Mouse (Mus musculus) heart, postnatal 0 days (tissue): ENCODE measurements around the gene Atp2b4. TPM values are rescaled to one million over a fixed set of nuclear protein-coding genes. Genes with fewer than 3 reads are reported as not detected.
A peak's percentile ranks its signal among the peaks of the same experiment; 100 is the strongest.

Experiments
- ATAC-seq: fragments of 200-750 bp; cut with Nextera tagmentation; 2 replicates; pipeline ENCODE4 v1.8.0; 2017; ENCODE audit warnings: low read depth, moderate number of reproducible peaks, moderate library complexity; ENCODE audit not compliant: insufficient read depth
- DNase-seq: peaks from one replicate; pipeline ENCODE4 v3.0.0-alpha.2; 2016; ENCODE audit warnings: low spot score
- H3K27ac ChIP-seq: fragments of 300-500 bp; sonication (generic); 2 replicates; pipeline ENCODE4 v1.5.1; 2014; ENCODE audit warnings: low read depth, mild to moderate bottlenecking
- H3K27me3 ChIP-seq: fragments of 300-500 bp; sonication (generic); 2 replicates; pipeline ENCODE4 v1.6.1; 2014; ENCODE audit warnings: low read length, mixed read lengths; ENCODE audit not compliant: control insufficient read depth, insufficient read depth
- H3K36me3 ChIP-seq: fragments of 300-500 bp; sonication (generic); replicated peaks from 2 replicates; pipeline ENCODE4 v1.6.1; 2014; ENCODE audit warnings: low read length, mixed read lengths; ENCODE audit not compliant: control insufficient read depth, insufficient read depth
- H3K4me1 ChIP-seq: fragments of 300-500 bp; sonication (generic); 2 replicates; pipeline ENCODE4 v1.6.1; 2014; ENCODE audit warnings: antibody characterized with exemption; ENCODE audit not compliant: control insufficient read depth, insufficient read depth
- H3K4me2 ChIP-seq: fragments of 300-500 bp; sonication (generic); 2 replicates; pipeline ENCODE4 v1.6.1; 2014; ENCODE audit warnings: low read depth, mild to moderate bottlenecking, low read length, moderate library complexity
- H3K4me3 ChIP-seq: fragments of 300-500 bp; sonication (generic); 2 replicates; pipeline ENCODE4 v1.5.1; 2014; ENCODE audit warnings: low read depth, low read length
- H3K9ac ChIP-seq: fragments of 300-500 bp; sonication (generic); replicated peaks from 2 replicates; pipeline ENCODE4 v1.6.1; 2014; ENCODE audit warnings: low read depth, low read length, mixed read lengths
- H3K9me3 ChIP-seq: fragments of 300-500 bp; sonication (generic); replicated peaks from 2 replicates; pipeline ENCODE4 v1.6.1; 2016; ENCODE audit warnings: low read length; ENCODE audit not compliant: control insufficient read depth
- CTCF ChIP-seq: IDR thresholded peaks from 2 replicates; pipeline ENCODE4 v1.5.1; 2016; ENCODE audit warnings: antibody characterized with exemption, control low read depth, low read depth
- EP300 ChIP-seq: IDR thresholded peaks from 2 replicates; pipeline ENCODE4 v1.6.1; 2016; ENCODE audit warnings: antibody characterized with exemption, low read depth
- WGBS: fragments of 180-500 bp; shearing (Covaris S2); extraction: QIAGEN DNeasy Blood & Tissue Kit; methylation state at CpG from one replicate; pipeline ENCODE4 v1.1.7; 2014; 5-methylcytosine and 5-hydroxymethylcytosine counted together
- polyA plus RNA-seq: library from polyadenylated mRNA; unstranded; fragments of >200 nt; fragmentation: Nextera tagmentation; extraction: Ambion mirVana; gene quantifications from 2 replicates; pipeline ENCODE4 v1.2.1, GENCODE M21; 2015
- total RNA-seq: library from RNA; depleted of rRNA; stranded (reverse); fragments of >200 nt; gene quantifications from 2 replicates; pipeline ENCODE4 v1.2.3, GENCODE M21; 2014; ENCODE audit warnings: low replicate concordance

The Atp2b4 gene
- total and polyA plus RNA-seq, 2 experiments from 2014 or later, result 5.0 to 34.5 TPM

GRCm38 (mm10) chr1:133749954-133750353 is 50.9 kb downstream of the Atp2b4 start:
- Histone ChIP-seq H3K27ac (no peak overlapping the region), H3K27me3 (no peaks in the 10 kb centered on the region), H3K36me3 (0 out of 2 replicates have a peak, but pooled peaks cover 9% of the 10 kb centered on the region), H3K4me1 (peaks cover 13% of the 10 kb centered on the region), H3K4me2 (no peak overlapping the region), H3K9ac (no peak overlapping the region), H3K4me3 (no peak overlapping the region), H3K9me3 (no peaks in the 10 kb centered on the region)
- ATAC-seq (no peak), DNase-seq (no peak)
- TF ChIP-seq EP300, result no peak
- TF ChIP-seq CTCF, result no peak
- 80% methylated on average over 4 of the region's 4 CpGs for WGBS

- Histone ChIP-seq H3K4me1 (peaks cover 25% of the 10 kb centered on the region), H3K27me3 (no peaks in the 10 kb centered on the region), H3K9me3 (no peaks in the 10 kb centered on the region), H3K4me3 (no peak overlapping the region), H3K27ac (peak overlapping the region; percentile 13; the same call in 1 of the 2 replicates), H3K4me2 (no peak overlapping the region), H3K36me3 (no peaks in the 10 kb centered on the region), H3K9ac (no peak overlapping the region)
- 16% methylated on average over 9 of the region's 9 CpGs for WGBS
- peak; percentile 43 for ATAC-seq
- TF ChIP-seq EP300 (no peak), CTCF (no peak)
- DNase-seq, result no peak
These were observed 55.8 kb downstream of the Atp2b4 start for GRCm38 (mm10) chr1:133745078-133745495.

- Histone ChIP-seq H3K9ac (no peak overlapping the region), H3K4me3 (no peak overlapping the region), H3K4me1 (peaks cover 25% of the 10 kb centered on the region), H3K27me3 (no peaks in the 10 kb centered on the region), H3K27ac (0 out of 2 replicates have a peak overlapping the region, but pooled peaks have one; percentile 13), H3K4me2 (no peak overlapping the region), H3K36me3 (0 out of 2 replicates have a peak, but pooled peaks cover 1% of the 10 kb centered on the region), H3K9me3 (no peaks in the 10 kb centered on the region)
- DNase-seq, result peak; percentile 41
- ATAC-seq, result peak; percentile 28
- 53% methylated on average over 4 of the region's 4 CpGs for WGBS
- no peak for TF ChIP-seq CTCF
- no peak for TF ChIP-seq EP300
These were observed 56.2 kb downstream of the Atp2b4 start for GRCm38 (mm10) chr1:133744609-133745008.

DNA sequence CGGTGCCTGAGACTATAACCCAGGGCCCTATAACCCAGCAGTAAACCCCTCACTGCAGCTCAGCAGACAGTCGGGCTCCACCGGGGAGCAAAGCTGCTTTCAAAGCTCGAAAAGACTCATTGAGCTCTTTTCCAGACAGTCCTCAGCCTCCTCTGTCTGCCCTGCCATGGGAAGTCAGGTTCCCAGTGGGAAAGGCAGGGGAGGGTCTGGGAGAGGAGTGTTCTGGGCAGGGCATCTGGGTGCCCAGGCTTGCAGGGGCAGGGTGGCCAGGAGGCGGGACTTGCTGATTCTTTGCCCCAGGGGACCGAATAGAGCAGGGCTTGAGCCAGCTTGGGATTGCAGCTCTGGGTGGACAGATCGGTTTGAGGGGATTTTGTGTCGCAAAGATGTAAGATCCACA is 58.3 kb downstream of the Atp2b4 start:
- Histone ChIP-seq H3K36me3 (peaks cover 22% of the 10 kb centered on the region; the same call in 1 of the 2 replicates), H3K4me2 (no peak overlapping the region), H3K27me3 (no peaks in the 10 kb centered on the region), H3K9ac (no peak overlapping the region), H3K4me1 (peaks cover 25% of the 10 kb centered on the region), H3K27ac (peak overlapping the region; percentile 63), H3K9me3 (no peaks in the 10 kb centered on the region), H3K4me3 (no peak overlapping the region)
- 64% methylated on average over 8 of the region's 8 CpGs for WGBS
- DNase-seq (no peak), ATAC-seq (no peak)
- TF ChIP-seq EP300 (no peak), CTCF (no peak)

DNA sequence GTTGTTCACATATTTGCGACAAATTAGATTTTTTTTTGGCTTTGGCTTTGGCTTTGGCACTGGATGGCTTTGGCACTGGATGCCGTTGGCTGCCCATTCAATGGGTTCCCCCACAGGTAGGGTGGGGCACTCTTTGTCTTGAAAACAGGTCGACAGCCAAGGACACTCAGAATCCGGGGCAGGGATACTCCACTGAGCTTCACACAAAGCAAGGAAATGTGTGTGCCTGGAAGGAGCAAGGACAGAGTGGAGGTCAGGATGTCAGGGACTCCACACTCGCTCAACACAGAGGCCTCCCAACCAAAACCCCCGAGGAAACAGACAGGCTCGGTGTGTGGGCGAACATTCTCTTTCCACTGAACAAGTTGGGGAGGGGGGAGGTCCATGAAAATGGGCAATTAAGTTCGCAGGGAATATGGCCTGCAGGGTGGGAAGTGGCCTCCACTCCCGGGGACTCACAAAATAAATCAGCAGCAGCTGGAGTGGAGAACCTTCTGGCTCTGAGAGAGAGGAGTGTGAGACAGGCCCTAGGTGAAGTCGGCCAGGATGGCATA is 58.9 kb downstream of the Atp2b4 start:
- Histone ChIP-seq H3K36me3 (peaks cover 24% of the 10 kb centered on the region; the same call in 1 of the 2 replicates), H3K4me3 (no peak overlapping the region), H3K9ac (no peak overlapping the region), H3K4me1 (peaks cover 25% of the 10 kb centered on the region), H3K4me2 (no peak overlapping the region), H3K27ac (peak overlapping the region; percentile 63), H3K27me3 (no peaks in the 10 kb centered on the region), H3K9me3 (no peaks in the 10 kb centered on the region)
- WGBS, result 59% methylated on average over 11 of the region's 11 CpGs
- DNase-seq (no peak), ATAC-seq (0 out of 2 replicates have a peak, but pooled peaks have one; percentile 31)
- TF ChIP-seq CTCF, result no peak

DNA sequence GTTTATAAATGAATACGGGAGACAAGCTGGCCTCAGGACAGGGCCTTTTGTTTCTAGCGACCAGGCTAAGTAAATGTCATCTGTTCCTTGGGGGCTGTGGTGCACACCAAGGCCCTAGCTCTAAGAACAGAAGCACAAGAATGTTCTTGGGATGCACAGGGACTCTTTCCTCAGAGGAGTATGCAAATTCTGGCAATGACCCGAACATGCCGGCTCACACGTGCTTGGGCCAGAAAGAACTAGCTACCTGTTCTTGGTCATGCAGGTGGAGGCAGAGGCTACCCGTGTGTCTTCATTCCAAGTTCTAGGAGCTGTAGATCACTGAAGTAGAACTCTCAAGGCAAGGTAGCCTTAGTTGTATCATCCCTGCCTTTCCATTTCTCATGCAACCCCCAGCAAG is 59.7 kb downstream of the Atp2b4 start:
- DNase-seq, result no peak
- Histone ChIP-seq H3K27me3 (no peaks in the 10 kb centered on the region), H3K9ac (no peak overlapping the region), H3K4me2 (no peak overlapping the region), H3K4me1 (peaks cover 25% of the 10 kb centered on the region), H3K27ac (no peak overlapping the region), H3K36me3 (peaks cover 24% of the 10 kb centered on the region), H3K4me3 (no peak overlapping the region), H3K9me3 (no peaks in the 10 kb centered on the region)
- ATAC-seq, result no peak
- TF ChIP-seq CTCF (no peak), EP300 (no peak)
- 92% methylated on average over 6 of the region's 6 CpGs for WGBS
